Mouse (Mus musculus) erythroblast, embryonic 14.5 days (primary cell): ENCODE results near the gene Socs7. TPM values are rescaled to one million over a fixed set of nuclear protein-coding genes. Genes with fewer than 3 reads are reported as not detected.

Experiments
- H3K27me3 ChIP-seq: 2 replicates; pipeline ENCODE4 v1.6.1; 2012; ENCODE audit warnings: inconsistent platforms; ENCODE audit not compliant: control insufficient read depth
- H3K36me3 ChIP-seq: 2 replicates; pipeline ENCODE4 v1.6.1; 2012; ENCODE audit warnings: mild to moderate bottlenecking, inconsistent platforms; ENCODE audit not compliant: control insufficient read depth
- H3K4me1 ChIP-seq: 2 replicates; pipeline ENCODE4 v1.6.1; 2012; ENCODE audit warnings: inconsistent platforms; ENCODE audit not compliant: control insufficient read depth
- H3K4me3 ChIP-seq: replicated peaks from 2 replicates; pipeline ENCODE3; 2012; ENCODE audit warnings: moderate library complexity, mild to moderate bottlenecking, inconsistent platforms
- H3K9me3 ChIP-seq: 2 replicates; pipeline ENCODE4 v1.6.1; 2012; ENCODE audit warnings: low read length, inconsistent platforms, mixed read lengths; ENCODE audit not compliant: control insufficient read depth
- GATA1 ChIP-seq: IDR thresholded peaks from 2 replicates; pipeline ENCODE4 v1.6.1; 2012; ENCODE audit warnings: low read length, inconsistent platforms, mixed read lengths
- TAL1 ChIP-seq: IDR thresholded peaks from 3 replicates; pipeline ENCODE4 v1.6.1; 2012; ENCODE audit warnings: low read length, inconsistent platforms, mixed read lengths
- polyA plus RNA-seq: library from polyadenylated mRNA; stranded (reverse); fragments of >175 nt; gene quantifications from 2 replicates; pipeline ENCODE4 v1.2.3, GENCODE M21; 2012

Gene Socs7
- polyA plus RNA-seq, 1 experiment: 0.19 TPM

GRCm38 (mm10) chr11:97441036-97441657, 78.8 kb downstream of the Socs7 start:
- Histone ChIP-seq H3K9me3 (no peaks in the 10 kb centered on the region), H3K27me3 (no peaks in the 10 kb centered on the region), H3K4me3 (peak overlapping the region; percentile 86), H3K36me3 (peaks cover 72% of the 10 kb centered on the region), H3K4me1 (peaks cover 95% of the 10 kb centered on the region)
- no peak for TF ChIP-seq TAL1
- no peak for TF ChIP-seq GATA1

- H3K36me3 ChIP-seq: peaks cover 74% of the 10 kb centered on the region
- H3K27me3 ChIP-seq: no peaks in the 10 kb centered on the region
- H3K4me3 ChIP-seq: peak overlapping the region; percentile 86
- peaks cover 95% of the 10 kb centered on the region for H3K4me1 ChIP-seq
- no peaks in the 10 kb centered on the region for H3K9me3 ChIP-seq
- TF ChIP-seq GATA1: no peak
- no peak for TF ChIP-seq TAL1
Measured at GRCm38 (mm10) chr11:97441658-97442125, 79.3 kb downstream of the Socs7 start.

GRCm38 (mm10) chr11:97442891-97443675, 80.7 kb downstream of the Socs7 start:
- no peak for TF ChIP-seq TAL1
- TF ChIP-seq GATA1: peak; percentile 64
- Histone ChIP-seq H3K36me3 (peaks cover 82% of the 10 kb centered on the region), H3K9me3 (no peaks in the 10 kb centered on the region), H3K4me1 (peaks cover 96% of the 10 kb centered on the region), H3K27me3 (no peaks in the 10 kb centered on the region), H3K4me3 (peak overlapping the region; percentile 86)

GRCm38 (mm10) chr11:97445596-97445995, 83.2 kb downstream of the Socs7 start:
- Histone ChIP-seq H3K36me3 (peaks cover 97% of the 10 kb centered on the region), H3K4me1 (peaks cover 100% of the 10 kb centered on the region), H3K27me3 (no peaks in the 10 kb centered on the region), H3K9me3 (no peaks in the 10 kb centered on the region), H3K4me3 (peak overlapping the region; percentile 86)
- TF ChIP-seq GATA1 (no peak), TAL1 (no peak)

- Histone ChIP-seq H3K4me1 (peaks cover 100% of the 10 kb centered on the region), H3K4me3 (peak overlapping the region; percentile 86), H3K27me3 (no peaks in the 10 kb centered on the region), H3K9me3 (no peaks in the 10 kb centered on the region), H3K36me3 (peaks cover 98% of the 10 kb centered on the region)
- TF ChIP-seq TAL1 (peak; percentile 83), GATA1 (peak; percentile 92)
Measured at GRCm38 (mm10) chr11:97445999-97446511, 83.7 kb downstream of the Socs7 start.

GRCm38 (mm10) chr11:97447979-97448378, 85.6 kb downstream of the Socs7 start:
- H3K9me3 ChIP-seq: no peaks in the 10 kb centered on the region
- H3K36me3 ChIP-seq: peaks cover 100% of the 10 kb centered on the region
- peaks cover 99% of the 10 kb centered on the region for H3K4me1 ChIP-seq
- TF ChIP-seq GATA1 (no peak), TAL1 (no peak)
- H3K27me3 ChIP-seq: no peaks in the 10 kb centered on the region
- H3K4me3 ChIP-seq: peak overlapping the region; percentile 86

Other genes starting within 250 kb of the Socs7 start
- 0.02 TPM in 1 of 2 replicates, not detected in the other for gene Tbx21, start 247.2 kb upstream of the Socs7 start, polyA plus RNA-seq
- gene Tbkbp1, start 211.1 kb upstream of the Socs7 start, polyA plus RNA-seq: 0.12 and 0.15 TPM in 2 replicates
- 2.4 and 2.5 TPM in 2 replicates for gene Kpnb1, start 174.7 kb upstream of the Socs7 start, polyA plus RNA-seq
- 1.5 and 2.9 TPM in 2 replicates for gene Npepps, start 81.9 kb upstream of the Socs7 start, polyA plus RNA-seq
- gene Mrpl45, start 46.8 kb upstream of the Socs7 start, polyA plus RNA-seq: 0.43 and 0.55 TPM in 2 replicates
- gene Gpr179, start 10.5 kb upstream of the Socs7 start, polyA plus RNA-seq: not detected in 2 replicates
- 28.7 and 30.6 TPM in 2 replicates for gene Arhgap23, start 53.0 kb downstream of the Socs7 start, polyA plus RNA-seq
- not detected in 2 replicates for gene 4933428G20Rik, start 137.8 kb downstream of the Socs7 start, polyA plus RNA-seq
- gene Srcin1, start 213.6 kb downstream of the Socs7 start, polyA plus RNA-seq: not detected in 2 replicates